Mouse (Mus musculus): ENCODE data around the gene Myo3b.

DNA sequence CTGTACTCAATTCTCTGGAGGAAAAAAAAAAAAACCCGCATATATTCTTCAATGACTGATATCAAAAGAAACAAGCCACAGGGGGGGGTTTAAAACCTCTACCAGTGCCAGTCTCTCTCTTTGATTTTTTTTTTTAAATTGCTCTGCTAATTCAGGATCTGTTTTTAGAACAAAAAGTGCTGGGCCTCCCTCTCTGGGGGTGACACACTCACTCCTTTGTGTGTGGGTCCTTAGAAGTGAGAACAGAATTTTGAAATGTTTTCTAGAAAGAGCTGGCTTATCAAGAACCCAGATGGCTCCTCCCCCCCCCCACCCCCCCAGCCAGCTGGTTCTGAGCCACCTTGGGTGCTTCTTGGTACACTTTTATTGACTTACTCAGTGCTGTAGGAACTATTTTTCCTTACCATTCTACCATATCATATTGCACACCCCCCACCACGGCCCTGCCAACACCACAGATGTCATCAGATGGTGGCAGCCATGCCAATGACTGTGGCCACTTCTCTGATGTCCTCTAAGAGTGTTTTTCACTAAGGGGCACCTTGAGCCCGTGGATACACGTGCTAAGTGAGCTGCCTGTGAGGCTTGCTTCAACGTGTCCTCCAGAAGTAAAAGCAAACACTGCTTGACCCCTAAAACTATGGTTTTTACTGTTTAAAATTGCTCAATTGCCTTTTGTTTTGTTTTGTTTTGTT, 280.1 kb downstream of the Myo3b start:
- TF ChIP-seq CTCF (IDR thresholded peaks at IDR 0.05; ENCODE audit: low read depth, low read length): no peak
- no peak for TF ChIP-seq POLR2A (IDR thresholded peaks at IDR 0.05; ENCODE audit: extremely low read depth, insufficient read depth, low read length)

All from liver, adult 2 months (tissue).